Mouse (Mus musculus) MEL (cell line): ENCODE data around the gene Ikzf3. TPM values are rescaled to one million over a fixed set of nuclear protein-coding genes. Genes with fewer than 3 reads are reported as not detected.

Experiments used
- DNase-seq: peaks from one replicate; pipeline ENCODE4 v3.0.0; 2011; ENCODE audit warnings: low read depth, low spot score
- H3K27ac ChIP-seq: 2 replicates; pipeline ENCODE4 v1.5.1; 2012; ENCODE audit warnings: low read depth, mild to moderate bottlenecking, control low read depth, low read length, moderate library complexity; ENCODE audit not compliant: control insufficient read depth
- H3K27me3 ChIP-seq, 2 experiments: fragments of 150-350 bp in 1 of 2; sonication (generic) in 1 of 2; 2 replicates each; pipeline ENCODE4 v1.6.1; 2012; ENCODE audit warnings: low read length in 2 of 2, mild to moderate bottlenecking in 2 of 2, improper control_type of control experiment in 1 of 2, moderate library complexity in 1 of 2; ENCODE audit not compliant: insufficient read depth in 2 of 2, control insufficient read depth in 1 of 2
- H3K36me3 ChIP-seq, 2 experiments: 2 replicates each; pipeline ENCODE4 v1.6.1; 2012 to 2014; ENCODE audit warnings: low read length in 2 of 2, improper control_type of control experiment in 1 of 2, inconsistent platforms in 1 of 2, mild to moderate bottlenecking in 1 of 2; ENCODE audit not compliant: insufficient read depth in 2 of 2, control insufficient read depth in 1 of 2
- H3K4me1 ChIP-seq, 2 experiments: fragments of 150-350 bp in 1 of 2; sonication (generic) in 1 of 2; 2 replicates each; pipeline ENCODE4 v1.6.1; 2012; ENCODE audit warnings: low read length in 2 of 2, improper control_type of control experiment in 1 of 2, mild to moderate bottlenecking in 1 of 2; ENCODE audit not compliant: insufficient read depth in 2 of 2, control insufficient read depth in 1 of 2
- H3K4me3 ChIP-seq, 2 experiments: fragments of 150-350 bp in 1 of 2; sonication (generic) in 1 of 2; 2 replicates each; pipeline ENCODE4 v1.5.1; 2012; ENCODE audit warnings: low read depth in 2 of 2, low read length in 2 of 2, mild to moderate bottlenecking in 2 of 2, moderate library complexity in 2 of 2, control low read depth in 1 of 2, improper control_type of control experiment in 1 of 2; ENCODE audit not compliant: control insufficient read depth in 1 of 2, insufficient read depth in 1 of 2
- H3K79me2 ChIP-seq: 2 replicates; pipeline ENCODE4 v1.6.1; 2012; ENCODE audit warnings: mild to moderate bottlenecking, low read length, moderate library complexity; ENCODE audit not compliant: control insufficient read depth, poor library complexity, insufficient read depth
- H3K9ac ChIP-seq: 2 replicates; pipeline ENCODE4 v1.6.1; 2012; ENCODE audit warnings: low read depth, mild to moderate bottlenecking, control low read depth, low read length, moderate library complexity; ENCODE audit not compliant: control insufficient read depth, poor library complexity, severe bottlenecking
- H3K9me3 ChIP-seq: fragments of 150-350 bp; sonication (generic); replicated peaks from 2 replicates; pipeline ENCODE4 v1.6.1; 2012; ENCODE audit warnings: mild to moderate bottlenecking, low read length, improper control_type of control experiment, moderate library complexity; ENCODE audit not compliant: insufficient read depth
- BHLHE40 ChIP-seq: IDR thresholded peaks from 2 replicates; pipeline ENCODE4 v1.6.1; 2012; ENCODE audit warnings: low read depth, mild to moderate bottlenecking, inconsistent platforms, low read length, improper control_type of control experiment, borderline replicate concordance
- CHD1 ChIP-seq: IDR thresholded peaks from 2 replicates; pipeline ENCODE4 v1.6.1; 2012; ENCODE audit warnings: low read depth, mild to moderate bottlenecking, inconsistent platforms, low read length, improper control_type of control experiment
- CTCF ChIP-seq, 3 experiments: IDR thresholded peaks in 2 of 3; conservative IDR thresholded peaks in 1 of 3; 2 replicates each; pipeline ENCODE4 v1.5.1; 2011 to 2012; ENCODE audit warnings: low read length in 3 of 3, low read depth in 2 of 3, mild to moderate bottlenecking in 2 of 3, improper control_type of control experiment in 1 of 3, inconsistent platforms in 1 of 3, mixed read lengths in 1 of 3, moderate library complexity in 1 of 3; ENCODE audit not compliant: control insufficient read depth in 1 of 3, insufficient read depth in 1 of 3, poor library complexity in 1 of 3, severe bottlenecking in 1 of 3
- ELF1 ChIP-seq: IDR thresholded peaks from 2 replicates; pipeline ENCODE4 v1.6.1; 2014; ENCODE audit warnings: low read depth, mild to moderate bottlenecking, inconsistent platforms, low read length, improper control_type of control experiment, moderate library complexity
- ETS1 ChIP-seq: IDR thresholded peaks from 2 replicates; pipeline ENCODE4 v1.6.1; 2012; ENCODE audit warnings: low read depth, mild to moderate bottlenecking, inconsistent platforms, low read length, improper control_type of control experiment, moderate library complexity
- GATA1 ChIP-seq: IDR thresholded peaks from 2 replicates; pipeline ENCODE4 v1.6.1; 2011; ENCODE audit warnings: low read depth, low read length, improper control_type of control experiment
- JUND ChIP-seq: IDR thresholded peaks from 2 replicates; pipeline ENCODE4 v1.6.1; 2011; ENCODE audit warnings: low read depth, mild to moderate bottlenecking, improper control_type of control experiment, low read length
- KAT2A ChIP-seq: conservative IDR thresholded peaks from 2 replicates; pipeline ENCODE4 v1.6.1; 2012; ENCODE audit warnings: low read depth, low read length, improper control_type of control experiment, inconsistent platforms
- MAFK ChIP-seq: IDR thresholded peaks from 2 replicates; pipeline ENCODE4 v1.6.1; 2011; ENCODE audit warnings: low read depth, mild to moderate bottlenecking, low read length, improper control_type of control experiment, borderline replicate concordance
- MAZ ChIP-seq: IDR thresholded peaks from 2 replicates; pipeline ENCODE4 v1.6.1; 2012; ENCODE audit warnings: low read depth, mild to moderate bottlenecking, inconsistent platforms, low read length, improper control_type of control experiment
- NRF1 ChIP-seq: IDR thresholded peaks from 2 replicates; pipeline ENCODE4 v1.6.1; 2014; ENCODE audit warnings: low read depth, mild to moderate bottlenecking, inconsistent platforms, low read length, improper control_type of control experiment, moderate library complexity; ENCODE audit not compliant: poor library complexity, insufficient read depth, severe bottlenecking
- RCOR1 ChIP-seq: IDR thresholded peaks from 2 replicates; pipeline ENCODE4 v1.6.1; 2012; ENCODE audit warnings: low read depth, mild to moderate bottlenecking, inconsistent platforms, low read length, improper control_type of control experiment
- SIN3A ChIP-seq: IDR thresholded peaks from 2 replicates; pipeline ENCODE4 v1.6.1; 2012; ENCODE audit warnings: low read length, improper control_type of control experiment, inconsistent platforms
- SMC3 ChIP-seq: IDR thresholded peaks from 2 replicates; pipeline ENCODE4 v1.6.1; 2011; ENCODE audit warnings: low read depth, low read length, improper control_type of control experiment
- TAL1 ChIP-seq: IDR thresholded peaks from 2 replicates; pipeline ENCODE4 v1.6.1; 2012; ENCODE audit warnings: mild to moderate bottlenecking, inconsistent platforms, low read length, moderate library complexity, mixed read lengths
- TBP ChIP-seq: IDR thresholded peaks from 2 replicates; pipeline ENCODE4 v1.8.0; 2011; ENCODE audit warnings: low read depth, low read length, improper control_type of control experiment
- UBTF ChIP-seq: IDR thresholded peaks from 2 replicates; pipeline ENCODE4 v1.6.1; 2012; ENCODE audit warnings: low read depth, mild to moderate bottlenecking, inconsistent platforms, low read length, improper control_type of control experiment, moderate library complexity, borderline replicate concordance; ENCODE audit not compliant: insufficient read depth
- USF1 ChIP-seq: IDR thresholded peaks from 2 replicates; pipeline ENCODE4 v1.6.1; 2014; ENCODE audit warnings: low read depth, mild to moderate bottlenecking, inconsistent platforms, low read length, improper control_type of control experiment, moderate library complexity
- USF2 ChIP-seq, 2 experiments: IDR thresholded peaks; 2 replicates each; pipeline ENCODE4 v1.6.1; 2011 to 2012; ENCODE audit warnings: improper control_type of control experiment in 2 of 2, low read length in 2 of 2, borderline replicate concordance in 1 of 2, inconsistent platforms in 1 of 2, low read depth in 1 of 2, mild to moderate bottlenecking in 1 of 2; ENCODE audit not compliant: insufficient read depth in 1 of 2
- ZMIZ1 ChIP-seq: IDR thresholded peaks from 2 replicates; pipeline ENCODE4 v1.6.1; 2012; ENCODE audit warnings: low read depth, mild to moderate bottlenecking, inconsistent platforms, low read length, improper control_type of control experiment, moderate library complexity
- ZNF384 ChIP-seq: IDR thresholded peaks from 2 replicates; pipeline ENCODE4 v1.6.1; 2012; ENCODE audit warnings: low read depth, mild to moderate bottlenecking, inconsistent platforms, low read length, improper control_type of control experiment
- polyA plus RNA-seq, 2 experiments: library from polyadenylated mRNA; stranded (reverse) in 1 of 2; unstranded in 1 of 2; fragments of >175 nt in 1 of 2; fragments of >200 nt in 1 of 2; gene quantifications; 2 replicates each; pipeline versions ENCODE4 v1.2.1 to v1.2.4; 2012; ENCODE audit warnings: low replicate concordance in 2 of 2, low read depth in 1 of 2; ENCODE audit not compliant: insufficient read length in 2 of 2, insufficient read depth in 1 of 2, missing spikeins in 1 of 2
- total RNA-seq: library from RNA; depleted of rRNA; stranded (reverse); fragments of 300-350 nt; gene quantifications from 2 replicates; pipeline ENCODE4 v1.2.3, GENCODE M21; 2012

Gene Ikzf3
- total and polyA plus RNA-seq, 3 experiments = 0.12 TPM; not detected in 2

GRCm38 (mm10) chr11:98463911-98464310 lies 81.9 kb downstream of the Ikzf3 start:
- Histone ChIP-seq H3K9me3 (no peaks in the 10 kb centered on the region), H3K27ac (no peak overlapping the region), H3K4me3 (no peak overlapping the region), H3K9ac (no peak overlapping the region), H3K36me3 (no peaks in the 10 kb centered on the region), H3K4me1 (no peaks in the 10 kb centered on the region), H3K27me3 (peaks cover 8 to 16% of the 10 kb centered on the region in 2 experiments), H3K79me2 (no peaks in the 10 kb centered on the region)
- DNase-seq = no peak
- TF ChIP-seq TBP (no peak), MAZ (no peak), CTCF (IDR thresholded peaks at IDR 0.05 in 2 of 3, conservative IDR thresholded peaks at IDR 0.05 in 1 of 3; ENCODE audit: control insufficient read depth in 1 of 3, insufficient read depth in 1 of 3, low read depth in 2 of 3, low read length in 3 of 3, poor library complexity in 1 of 3, severe bottlenecking in 1 of 3) (no peak), KAT2A (no peak), CHD1 (no peak), JUND (no peak), USF1 (no peak)

GRCm38 (mm10) chr11:98462255-98462654 lies 83.6 kb downstream of the Ikzf3 start:
- TF ChIP-seq SIN3A (no peak), NRF1 (no peak), UBTF (no peak), TBP (no peak), MAFK (no peak), ZMIZ1 (no peak), TAL1 (no peak), ETS1 (no peak), ZNF384 (no peak), KAT2A (no peak), MAZ (no peak), ELF1 (no peak), USF2 (IDR thresholded peaks at IDR 0.05; ENCODE audit: borderline replicate concordance in 1 of 2, insufficient read depth in 1 of 2, low read depth in 1 of 2, low read length in 2 of 2) (no peak), SMC3 (no peak), BHLHE40 (no peak), RCOR1 (no peak), GATA1 (no peak)
- TF ChIP-seq, all 39 proteins: peak for 0
- peaks cover 3 to 8% of the 10 kb centered on the region in 2 experiments for H3K27me3 ChIP-seq

More at GRCm38 (mm10) chr11:98462255-98462654, 83.6 kb downstream of the Ikzf3 start:
- Histone ChIP-seq H3K36me3 (no peaks in the 10 kb centered on the region; a peak in 1 of 4 replicates), H3K4me1 (peaks cover 0 to 3% of the 10 kb centered on the region in 2 experiments; a peak in 1 of 4 replicates), H3K27ac (no peak overlapping the region), H3K9ac (no peak overlapping the region), H3K9me3 (no peaks in the 10 kb centered on the region), H3K79me2 (no peaks in the 10 kb centered on the region; the same call in 1 of the 2 replicates), H3K4me3 (no peak overlapping the region)
- no peak for DNase-seq
